Mouse (Mus musculus) limb, embryonic 12.5 days (tissue): Measurements from ENCODE around the gene Acp5. TPM values are rescaled to one million over a fixed set of nuclear protein-coding genes. Genes with fewer than 3 reads are reported as not detected.
A peak's percentile ranks its signal among the peaks of the same experiment; 100 is the strongest.

ENCODE experiments used
- ATAC-seq: fragments of 200-750 bp; cut with Nextera tagmentation; 2 replicates; pipeline ENCODE4 v1.8.0; 2017; ENCODE audit warnings: low read depth, moderate TSS enrichment; ENCODE audit not compliant: insufficient number of reproducible peaks, insufficient read depth, low FRiP score, low TSS enrichment
- H3K27ac ChIP-seq: fragments of 300-500 bp; sonication (generic); 2 replicates; pipeline ENCODE4 v1.5.1; 2016; ENCODE audit warnings: mild to moderate bottlenecking, moderate library complexity
- H3K27me3 ChIP-seq: fragments of 300-500 bp; sonication (generic); 2 replicates; pipeline ENCODE4 v1.6.1; 2016; ENCODE audit warnings: mild to moderate bottlenecking, moderate library complexity
- H3K36me3 ChIP-seq: fragments of 300-500 bp; sonication (generic); 2 replicates; pipeline ENCODE4 v1.6.1; 2016; ENCODE audit warnings: mild to moderate bottlenecking, moderate library complexity
- H3K4me1 ChIP-seq: fragments of 300-500 bp; sonication (generic); replicated peaks from 2 replicates; pipeline ENCODE4 v1.6.1; 2016
- H3K4me2 ChIP-seq: fragments of 300-500 bp; sonication (generic); 2 replicates; pipeline ENCODE4 v1.6.1; 2016; ENCODE audit warnings: mild to moderate bottlenecking, moderate library complexity
- H3K4me3 ChIP-seq: fragments of 300-500 bp; sonication (generic); replicated peaks from 2 replicates; pipeline ENCODE4 v1.5.1; 2016; ENCODE audit warnings: mild to moderate bottlenecking
- H3K9ac ChIP-seq: fragments of 300-500 bp; sonication (generic); replicated peaks from 2 replicates; pipeline ENCODE4 v1.6.1; 2016; ENCODE audit warnings: mild to moderate bottlenecking, moderate library complexity
- H3K9me3 ChIP-seq: fragments of 300-500 bp; sonication (generic); 2 replicates; pipeline ENCODE4 v1.6.1; 2016; ENCODE audit warnings: mild to moderate bottlenecking, moderate library complexity
- WGBS: fragments of 180-500 bp; shearing (Covaris S2); methylation state at CpG from one replicate; pipeline ENCODE4 v1.1.7; 2016; 5-methylcytosine and 5-hydroxymethylcytosine counted together
- polyA plus RNA-seq: library from polyadenylated mRNA; unstranded; fragments of >200 nt; fragmentation: Nextera tagmentation; extraction: Ambion mirVana; gene quantifications from 2 replicates; pipeline ENCODE4 v1.2.1, GENCODE M21; 2016

Acp5 gene
- polyA plus RNA-seq, 1 experiment from 2014 or later = 9.9 TPM

GRCm38 (mm10) chr9:22122005-22122404 is 13.5 kb downstream of the Acp5 start:
- H3K9me3 ChIP-seq = 0 out of 2 replicates have a peak, but pooled peaks cover 4% of the 10 kb centered on the region
- no peak overlapping the region for H3K27ac ChIP-seq
- ATAC-seq = no peak
- H3K27me3 ChIP-seq = peaks cover 14% of the 10 kb centered on the region; the same call in 1 of the 2 replicates
- H3K36me3 ChIP-seq = no peaks in the 10 kb centered on the region
- H3K4me2 ChIP-seq = no peak overlapping the region
- no peak overlapping the region for H3K9ac ChIP-seq
- peaks cover 6% of the 10 kb centered on the region; the same call in 1 of the 2 replicates for H3K4me1 ChIP-seq
- WGBS = 83% methylated on average over 3 of the region's 3 CpGs
- H3K4me3 ChIP-seq = no peak overlapping the region

- H3K36me3 ChIP-seq = no peaks in the 10 kb centered on the region
- H3K27me3 ChIP-seq = peaks cover 14% of the 10 kb centered on the region; the same call in 1 of the 2 replicates
- no peak for ATAC-seq
- no peak overlapping the region for H3K9ac ChIP-seq
- H3K4me2 ChIP-seq = no peak overlapping the region
- peaks cover 6% of the 10 kb centered on the region; the same call in 1 of the 2 replicates for H3K4me1 ChIP-seq
- H3K4me3 ChIP-seq = no peak overlapping the region
- H3K27ac ChIP-seq = no peak overlapping the region
- H3K9me3 ChIP-seq = 0 out of 2 replicates have a peak, but pooled peaks cover 4% of the 10 kb centered on the region
Measured at GRCm38 (mm10) chr9:22121545-22121944, 14.0 kb downstream of the Acp5 start.

- 89% methylated on average over 4 of the region's 4 CpGs for WGBS
Measured at GRCm38 (mm10) chr9:22119543-22119942, 16.0 kb downstream of the Acp5 start.

GRCm38 (mm10) chr9:22117754-22118456 is 17.6 kb downstream of the Acp5 start:
- peak overlapping the region; percentile 66 for H3K4me2 ChIP-seq
- H3K27ac ChIP-seq = no peak overlapping the region
- H3K4me1 ChIP-seq = peaks cover 14% of the 10 kb centered on the region
- no peak overlapping the region for H3K9ac ChIP-seq
- peaks cover 11% of the 10 kb centered on the region for H3K36me3 ChIP-seq
- no peak for ATAC-seq
- H3K27me3 ChIP-seq = peaks cover 14% of the 10 kb centered on the region; the same call in 1 of the 2 replicates
- 0 out of 2 replicates have a peak, but pooled peaks cover 4% of the 10 kb centered on the region for H3K9me3 ChIP-seq
- H3K4me3 ChIP-seq = peak overlapping the region; percentile 85
- WGBS = 43% methylated on average over 10 of the region's 10 CpGs

More at GRCm38 (mm10) chr9:22119543-22119942, 16.0 kb downstream of the Acp5 start:
- Histone ChIP-seq H3K27ac (no peak overlapping the region), H3K36me3 (no peaks in the 10 kb centered on the region), H3K9ac (no peak overlapping the region), H3K4me2 (no peak overlapping the region), H3K9me3 (0 out of 2 replicates have a peak, but pooled peaks cover 4% of the 10 kb centered on the region), H3K4me1 (peaks cover 14% of the 10 kb centered on the region), H3K27me3 (peaks cover 14% of the 10 kb centered on the region; the same call in 1 of the 2 replicates), H3K4me3 (no peak overlapping the region)
- ATAC-seq = no peak

GRCm38 (mm10) chr9:22116740-22117426 is 18.6 kb downstream of the Acp5 start, which contains the start of gene Elof1:
Gene Elof1, minus strand, starts transcription at chr9:22117172.
- H3K4me1 ChIP-seq = peaks cover 14% of the 10 kb centered on the region
- H3K36me3 ChIP-seq = peaks cover 21% of the 10 kb centered on the region
- peak within 1 kb of the TSS; percentile 87 for H3K9ac ChIP-seq
- WGBS = 1% methylated on average over 52 of the region's 52 CpGs
- peak; percentile 92 for ATAC-seq
- H3K27ac ChIP-seq = peak within 1 kb of the TSS; percentile 75
- H3K9me3 ChIP-seq = 0 out of 2 replicates have a peak, but pooled peaks cover 4% of the 10 kb centered on the region
- H3K4me3 ChIP-seq = peak within 1 kb of the TSS; percentile 85
- peak within 1 kb of the TSS; percentile 66 for H3K4me2 ChIP-seq
- H3K27me3 ChIP-seq = peaks cover 8% of the 10 kb centered on the region; the same call in 1 of the 2 replicates

GRCm38 (mm10) chr9:22116086-22116485 is 19.4 kb downstream of the Acp5 start:
- no peak overlapping the region for H3K27ac ChIP-seq

GRCm38 (mm10) chr9:22115635-22116034 is 19.9 kb downstream of the Acp5 start:
- H3K27me3 ChIP-seq = peaks cover 8% of the 10 kb centered on the region; the same call in 1 of the 2 replicates
- H3K4me2 ChIP-seq = peak overlapping the region; percentile 66
- 0 out of 2 replicates have a peak, but pooled peaks cover 4% of the 10 kb centered on the region for H3K9me3 ChIP-seq
- H3K36me3 ChIP-seq = peaks cover 33% of the 10 kb centered on the region
- H3K4me1 ChIP-seq = peaks cover 14% of the 10 kb centered on the region
- peak overlapping the region; percentile 87 for H3K9ac ChIP-seq
- H3K4me3 ChIP-seq = peak overlapping the region; percentile 85
- H3K27ac ChIP-seq = no peak overlapping the region
- 93% methylated on average over 4 of the region's 4 CpGs for WGBS
- no peak for ATAC-seq

More at GRCm38 (mm10) chr9:22116086-22116485, 19.4 kb downstream of the Acp5 start:
- Histone ChIP-seq H3K27me3 (peaks cover 8% of the 10 kb centered on the region; the same call in 1 of the 2 replicates), H3K9me3 (0 out of 2 replicates have a peak, but pooled peaks cover 4% of the 10 kb centered on the region), H3K4me3 (peak overlapping the region; percentile 85), H3K4me2 (peak overlapping the region; percentile 66), H3K4me1 (peaks cover 14% of the 10 kb centered on the region), H3K9ac (peak overlapping the region; percentile 87), H3K36me3 (peaks cover 29% of the 10 kb centered on the region)
- 43% methylated on average over 15 of the region's 15 CpGs for WGBS
- no peak for ATAC-seq

GRCm38 (mm10) chr9:22108194-22108593 is 27.3 kb downstream of the Acp5 start:
- no peak for ATAC-seq
- no peaks in the 10 kb centered on the region for H3K27me3 ChIP-seq

GRCm38 (mm10) chr9:22099922-22100321 is 35.6 kb downstream of the Acp5 start:
- no peak for ATAC-seq
- 3% methylated on average over 18 of the region's 18 CpGs for WGBS
- 0 out of 2 replicates have a peak overlapping the region, but pooled peaks have one; percentile 8 for H3K9ac ChIP-seq
- no peaks in the 10 kb centered on the region for H3K36me3 ChIP-seq
- H3K27ac ChIP-seq = no peak overlapping the region
- peaks cover 10% of the 10 kb centered on the region for H3K4me1 ChIP-seq
- H3K4me3 ChIP-seq = peak overlapping the region; percentile 12; the same call in 1 of the 2 replicates
- peaks cover 59% of the 10 kb centered on the region for H3K27me3 ChIP-seq
- H3K4me2 ChIP-seq = peak overlapping the region; percentile 21; the same call in 1 of the 2 replicates
- H3K9me3 ChIP-seq = no peaks in the 10 kb centered on the region

More at GRCm38 (mm10) chr9:22108194-22108593, 27.3 kb downstream of the Acp5 start:
- H3K4me3 ChIP-seq = no peak overlapping the region
- 88% methylated on average over 9 of the region's 9 CpGs for WGBS
- H3K9ac ChIP-seq = no peak overlapping the region
- no peak overlapping the region for H3K4me2 ChIP-seq
- no peak overlapping the region for H3K27ac ChIP-seq
- H3K4me1 ChIP-seq = no peaks in the 10 kb centered on the region
- H3K36me3 ChIP-seq = peaks cover 41% of the 10 kb centered on the region
- H3K9me3 ChIP-seq = no peaks in the 10 kb centered on the region

GRCm38 (mm10) chr9:22098993-22099696 is 36.4 kb downstream of the Acp5 start, which contains the start of gene Cnn1:
Gene Cnn1, plus strand, starts transcription at chr9:22099216.
- H3K4me2 ChIP-seq = peak within 1 kb of the TSS; percentile 26
- H3K9me3 ChIP-seq = no peaks in the 10 kb centered on the region
- H3K27me3 ChIP-seq = peaks cover 63% of the 10 kb centered on the region
- 5% methylated on average over 14 of the region's 14 CpGs for WGBS
- H3K4me1 ChIP-seq = peaks cover 10% of the 10 kb centered on the region
- H3K27ac ChIP-seq = no peak within 1 kb of the TSS
- ATAC-seq = no peak
- H3K36me3 ChIP-seq = no peaks in the 10 kb centered on the region
- H3K4me3 ChIP-seq = peak within 1 kb of the TSS; percentile 12; the same call in 1 of the 2 replicates
- H3K9ac ChIP-seq = 0 out of 2 replicates have a peak within 1 kb of the TSS, but pooled peaks have one; percentile 8
